Mouse (Mus musculus): ENCODE measurements around the gene Gatad2b. TPM values are rescaled to one million over a fixed set of nuclear protein-coding genes. Genes with fewer than 3 reads are reported as not detected.

Gene Gatad2b
- polyA plus RNA-seq (2014; fragmentation: Illumina TruSeq; extraction: RNeasy Lipid Tissue Mini Kit (QIAGEN cat#74804); ENCODE audit: low read depth, low replicate concordance): 28.5 TPM

GRCm38 (mm10) chr3:90292345-90293275, at the start of gene Gatad2b:
Gene Gatad2b (plus strand): TSS chr3:90293178.

GRCm38 (mm10) chr3:90247960-90248745, 44.8 kb upstream of the Gatad2b start, which contains the start of gene Slc39a1:
Gene Slc39a1 (plus strand): TSS chr3:90248172.

GRCm38 (mm10) chr3:90253653-90254418, 39.1 kb upstream of the Gatad2b start, which contains the start of gene Crtc2:
Gene Crtc2 (plus strand): TSS chr3:90254163.

GRCm38 (mm10) chr3:90265034-90265931, 27.7 kb upstream of the Gatad2b start, which contains the start of gene Dennd4b:
Gene Dennd4b (plus strand): TSS chr3:90265185.

GRCm38 (mm10) chr3:90389511-90390490, 96.8 kb downstream of the Gatad2b start, which contains the start of gene Slc27a3:
Gene Slc27a3 (minus strand): TSS chr3:90389938.

Other genes starting within 250 kb of the Gatad2b start
- 183 TPM for gene 4933434E20Rik, start 241.5 kb upstream of the Gatad2b start, polyA plus RNA-seq (2014; fragmentation: Illumina TruSeq; extraction: RNeasy Lipid Tissue Mini Kit (QIAGEN cat#74804); ENCODE audit: low read depth, low replicate concordance)
- 192 TPM for gene Ubap2l, start 240.6 kb upstream of the Gatad2b start, polyA plus RNA-seq (2014; fragmentation: Illumina TruSeq; extraction: RNeasy Lipid Tissue Mini Kit (QIAGEN cat#74804); ENCODE audit: low read depth, low replicate concordance)
- gene Tpm3, start 220.5 kb upstream of the Gatad2b start, polyA plus RNA-seq (2014; fragmentation: Illumina TruSeq; extraction: RNeasy Lipid Tissue Mini Kit (QIAGEN cat#74804); ENCODE audit: low read depth, low replicate concordance): 62.2 TPM
- gene Nup210l, start 189.0 kb upstream of the Gatad2b start, polyA plus RNA-seq (2014; fragmentation: Illumina TruSeq; extraction: RNeasy Lipid Tissue Mini Kit (QIAGEN cat#74804); ENCODE audit: low read depth, low replicate concordance): 64.0 TPM
- gene Rps27, start 79.5 kb upstream of the Gatad2b start, polyA plus RNA-seq (2014; fragmentation: Illumina TruSeq; extraction: RNeasy Lipid Tissue Mini Kit (QIAGEN cat#74804); ENCODE audit: low read depth, low replicate concordance): 882 TPM
- 6.5 TPM for gene Rab13, start 79.5 kb upstream of the Gatad2b start, polyA plus RNA-seq (2014; fragmentation: Illumina TruSeq; extraction: RNeasy Lipid Tissue Mini Kit (QIAGEN cat#74804); ENCODE audit: low read depth, low replicate concordance)
- gene Jtb, start 61.6 kb upstream of the Gatad2b start, polyA plus RNA-seq (2014; fragmentation: Illumina TruSeq; extraction: RNeasy Lipid Tissue Mini Kit (QIAGEN cat#74804); ENCODE audit: low read depth, low replicate concordance): 31.8 TPM
- 211 TPM for gene Creb3l4, start 49.7 kb upstream of the Gatad2b start, polyA plus RNA-seq (2014; fragmentation: Illumina TruSeq; extraction: RNeasy Lipid Tissue Mini Kit (QIAGEN cat#74804); ENCODE audit: low read depth, low replicate concordance)
- gene Slc39a1, start 45.0 kb upstream of the Gatad2b start, polyA plus RNA-seq (2014; fragmentation: Illumina TruSeq; extraction: RNeasy Lipid Tissue Mini Kit (QIAGEN cat#74804); ENCODE audit: low read depth, low replicate concordance): 21.2 TPM
- 4.9 TPM for gene Crtc2, start 39.0 kb upstream of the Gatad2b start, polyA plus RNA-seq (2014; fragmentation: Illumina TruSeq; extraction: RNeasy Lipid Tissue Mini Kit (QIAGEN cat#74804); ENCODE audit: low read depth, low replicate concordance)
- 2.6 TPM for gene Dennd4b, start 28.0 kb upstream of the Gatad2b start, polyA plus RNA-seq (2014; fragmentation: Illumina TruSeq; extraction: RNeasy Lipid Tissue Mini Kit (QIAGEN cat#74804); ENCODE audit: low read depth, low replicate concordance)
- gene Slc27a3, start 96.8 kb downstream of the Gatad2b start, polyA plus RNA-seq (2014; fragmentation: Illumina TruSeq; extraction: RNeasy Lipid Tissue Mini Kit (QIAGEN cat#74804); ENCODE audit: low read depth, low replicate concordance): 0.64 TPM
- 8.5 TPM for gene Ints3, start 140.4 kb downstream of the Gatad2b start, polyA plus RNA-seq (2014; fragmentation: Illumina TruSeq; extraction: RNeasy Lipid Tissue Mini Kit (QIAGEN cat#74804); ENCODE audit: low read depth, low replicate concordance)
- gene Npr1, start 172.7 kb downstream of the Gatad2b start, polyA plus RNA-seq (2014; fragmentation: Illumina TruSeq; extraction: RNeasy Lipid Tissue Mini Kit (QIAGEN cat#74804); ENCODE audit: low read depth, low replicate concordance): 19.9 TPM
- gene Ilf2, start 182.9 kb downstream of the Gatad2b start, polyA plus RNA-seq (2014; fragmentation: Illumina TruSeq; extraction: RNeasy Lipid Tissue Mini Kit (QIAGEN cat#74804); ENCODE audit: low read depth, low replicate concordance): 75.8 TPM
- gene Snapin, start 197.9 kb downstream of the Gatad2b start, polyA plus RNA-seq (2014; fragmentation: Illumina TruSeq; extraction: RNeasy Lipid Tissue Mini Kit (QIAGEN cat#74804); ENCODE audit: low read depth, low replicate concordance): 89.2 TPM
- 111 TPM for gene Chtop, start 216.3 kb downstream of the Gatad2b start, polyA plus RNA-seq (2014; fragmentation: Illumina TruSeq; extraction: RNeasy Lipid Tissue Mini Kit (QIAGEN cat#74804); ENCODE audit: low read depth, low replicate concordance)
- 7.7 TPM for gene S100a1, start 221.2 kb downstream of the Gatad2b start, polyA plus RNA-seq (2014; fragmentation: Illumina TruSeq; extraction: RNeasy Lipid Tissue Mini Kit (QIAGEN cat#74804); ENCODE audit: low read depth, low replicate concordance)
- 1.6 TPM for gene S100a13, start 221.3 kb downstream of the Gatad2b start, polyA plus RNA-seq (2014; fragmentation: Illumina TruSeq; extraction: RNeasy Lipid Tissue Mini Kit (QIAGEN cat#74804); ENCODE audit: low read depth, low replicate concordance)
- not detected for gene S100a14, start 233.7 kb downstream of the Gatad2b start, polyA plus RNA-seq (2014; fragmentation: Illumina TruSeq; extraction: RNeasy Lipid Tissue Mini Kit (QIAGEN cat#74804); ENCODE audit: low read depth, low replicate concordance)
- gene S100a16, start 244.1 kb downstream of the Gatad2b start, polyA plus RNA-seq (2014; fragmentation: Illumina TruSeq; extraction: RNeasy Lipid Tissue Mini Kit (QIAGEN cat#74804); ENCODE audit: low read depth, low replicate concordance): 1.8 TPM

Data from testis, adult 10 weeks (tissue).